In genomic region chr5:122778231-122779226, GRCm38 (mm10) we compare ENCODE assay signal across 7 mouse cellular contexts. TPM values are rescaled to one million over a fixed set of nuclear protein-coding genes. Genes with fewer than 3 reads are reported as not detected.
DNase-seq lines count a peak whose midpoint lies in the region; ATAC-seq and TF ChIP-seq lines count a peak whose summit lies in the region.

No protein-coding gene starts in this region.

- H3K4me2 ChIP-seq in heart, embryonic 11.5 days: peak overlapping the region; percentile 98
- peak overlapping the region; percentile 92 for H3K4me2 ChIP-seq in stomach, embryonic 16.5 days (ENCODE audit: low read depth, low read length)

- H3K27me3 ChIP-seq in cerebellum, adult 2 months (ENCODE audit: control insufficient read depth, insufficient read depth, low read length): no peaks in the 10 kb centered on the region
- H3K27me3 ChIP-seq in heart, embryonic 11.5 days (ENCODE audit: control insufficient read depth, insufficient read depth, low read length): no peaks in the 10 kb centered on the region
- peaks cover 17% of the 10 kb centered on the region; the same call in 1 of the 2 replicates for H3K27me3 ChIP-seq in midbrain, embryonic 10.5 days (ENCODE audit: low read depth, poor library complexity, severe bottlenecking)
- H3K27me3 ChIP-seq in stomach, embryonic 16.5 days (ENCODE audit: control insufficient read depth, insufficient read depth, low read length): no peaks in the 10 kb centered on the region

- no peaks in the 10 kb centered on the region for H3K9me3 ChIP-seq in heart, embryonic 11.5 days (replicated peaks; ENCODE audit: control insufficient read depth, low read length)
- no peaks in the 10 kb centered on the region; the same call in 1 of the 2 replicates for H3K9me3 ChIP-seq in midbrain, embryonic 10.5 days (replicated peaks)
- no peaks in the 10 kb centered on the region for H3K9me3 ChIP-seq in stomach, embryonic 16.5 days (replicated peaks; ENCODE audit: control insufficient read depth, low read length)

- peak overlapping the region; percentile 64 for H3K4me3 ChIP-seq in cerebellum, adult 2 months (replicated peaks; ENCODE audit: insufficient read depth, low read depth, low read length)
- H3K4me3 ChIP-seq in heart, embryonic 11.5 days (ENCODE audit: low read depth, low read length): peak overlapping the region; percentile 94
- H3K4me3 ChIP-seq in midbrain, embryonic 10.5 days: peak overlapping the region; percentile 97
- peak overlapping the region; percentile 80 for H3K4me3 ChIP-seq in stomach, embryonic 16.5 days (replicated peaks; ENCODE audit: low read length)

- peak overlapping the region; percentile 87 for H3K27ac ChIP-seq in cerebellum, adult 2 months (ENCODE audit: insufficient read depth, low read length)
- H3K27ac ChIP-seq in heart, embryonic 11.5 days (ENCODE audit: low read depth, low read length): no peak overlapping the region
- peak overlapping the region; percentile 93 for H3K27ac ChIP-seq in midbrain, embryonic 10.5 days (replicated peaks)
- peak overlapping the region; percentile 42 for H3K27ac ChIP-seq in stomach, embryonic 16.5 days (ENCODE audit: low read length)

- H3K36me3 ChIP-seq in heart, embryonic 11.5 days (ENCODE audit: control insufficient read depth, insufficient read depth, low read length): no peaks in the 10 kb centered on the region
- no peaks in the 10 kb centered on the region; the same call in 1 of the 2 replicates for H3K36me3 ChIP-seq in midbrain, embryonic 10.5 days
- no peaks in the 10 kb centered on the region for H3K36me3 ChIP-seq in stomach, embryonic 16.5 days (ENCODE audit: control insufficient read depth, insufficient read depth, low read length)

- H3K9ac ChIP-seq in heart, embryonic 11.5 days (ENCODE audit: low read depth, low read length): peak overlapping the region; percentile 87
- H3K9ac ChIP-seq in stomach, embryonic 16.5 days (ENCODE audit: low read length): peak overlapping the region; percentile 92

- peaks cover 16% of the 10 kb centered on the region for H3K4me1 ChIP-seq in cerebellum, adult 2 months (ENCODE audit: control insufficient read depth, insufficient read depth, low read length)
- peaks cover 13% of the 10 kb centered on the region; the same call in 1 of the 2 replicates for H3K4me1 ChIP-seq in heart, embryonic 11.5 days (ENCODE audit: control insufficient read depth, insufficient read depth, low read length)
- H3K4me1 ChIP-seq in midbrain, embryonic 10.5 days: peaks cover 25% of the 10 kb centered on the region
- H3K4me1 ChIP-seq in stomach, embryonic 16.5 days (ENCODE audit: control insufficient read depth, insufficient read depth, low read length): peaks cover 6% of the 10 kb centered on the region; the same call in 1 of the 2 replicates

- TF ChIP-seq CTCF in cerebellum, adult 2 months (IDR thresholded peaks at IDR 0.05; ENCODE audit: borderline replicate concordance, insufficient read depth, low read depth, low read length): no peak

- peak; percentile 32 for ATAC-seq in heart, embryonic 11.5 days (replicated peaks; ENCODE audit: insufficient number of reproducible peaks, low FRiP score, low TSS enrichment)
- peak; percentile 49 for ATAC-seq in stomach, embryonic 16.5 days (ENCODE audit: insufficient read depth, low FRiP score)

- peak; percentile 33 for DNase-seq in urinary bladder, postnatal 25 days (ENCODE audit: low spot score)
- no peak for DNase-seq in urinary bladder, postnatal 10 days (ENCODE audit: low spot score)
- peak; percentile 59 to 68 for DNase-seq in cerebellum, adult 2 months
- DNase-seq in kidney, postnatal 10 days: peak; percentile 60
- peak; percentile 55 for DNase-seq in midbrain, embryonic 10.5 days (ENCODE audit: low spot score)

- TF ChIP-seq POLR2A in cerebellum, adult 2 months (IDR thresholded peaks at IDR 0.05; ENCODE audit: borderline replicate concordance, insufficient read depth, low read length): no peak

- WGBS in cerebellum, adult 2 months: under 1% methylated on average over 55 of the region's 55 CpGs
- 2% methylated on average over 47 of the region's 55 CpGs for WGBS in heart, embryonic 11.5 days (ENCODE audit: insufficient replicate concordance)
- 2% methylated on average over 52 of the region's 55 CpGs for WGBS in midbrain, embryonic 10.5 days
- 3% methylated on average over 49 of the region's 55 CpGs for whole genome bisulfite sequencing in stomach, embryonic 16.5 days

RNA-seq across cellular contexts. Expression of gene Camkk2, which starts 0.7 kb away (rescaled TPM):
- polyA plus RNA-seq in cerebellum, adult 2 months (2012; rRNA removed): 212 and 243 TPM in 2 replicates
- 8.7 and 14.0 TPM in 2 replicates for polyA plus RNA-seq in heart, embryonic 11.5 days (2014; fragmentation: Nextera tagmentation; extraction: Ambion mirVana)
- 24.3 and 29.5 TPM in 2 replicates for polyA plus RNA-seq in midbrain, embryonic 10.5 days (2016; fragmentation: Nextera tagmentation; extraction: Ambion mirVana)
- 18.4 and 19.3 TPM in 2 replicates for polyA plus RNA-seq in stomach, embryonic 16.5 days (2015; fragmentation: Nextera tagmentation; extraction: Ambion mirVana)

RNA-seq across cellular contexts. Expression of gene Anapc5, which starts 42.6 kb away (rescaled TPM):
- polyA plus RNA-seq in cerebellum, adult 2 months (2012; rRNA removed): 325 and 326 TPM in 2 replicates
- 354 and 366 TPM in 2 replicates for polyA plus RNA-seq in heart, embryonic 11.5 days (2014; fragmentation: Nextera tagmentation; extraction: Ambion mirVana)
- 499 and 524 TPM in 2 replicates for polyA plus RNA-seq in midbrain, embryonic 10.5 days (2016; fragmentation: Nextera tagmentation; extraction: Ambion mirVana)
- 380 and 385 TPM in 2 replicates for polyA plus RNA-seq in stomach, embryonic 16.5 days (2015; fragmentation: Nextera tagmentation; extraction: Ambion mirVana)
